Mouse (Mus musculus) inflammation-experienced regulatory T-cells, adult 6 months (primary cell): ENCODE data around the gene Mfsd13b. TPM values are rescaled to one million over a fixed set of nuclear protein-coding genes. Genes with fewer than 3 reads are reported as not detected.

ENCODE experiments used
- ATAC-seq: one replicate; pipeline ENCODE4 v1.8.0; 2017
- polyA plus RNA-seq, 3 experiments: library from polyadenylated mRNA; unstranded; fragments of 100-300 nt; shearing (Covaris generic); gene quantifications; one replicate each; pipeline ENCODE4 v1.2.1; 2017

Mfsd13b gene
- polyA plus RNA-seq, 3 experiments from 2014 or later, result not detected

DNA sequence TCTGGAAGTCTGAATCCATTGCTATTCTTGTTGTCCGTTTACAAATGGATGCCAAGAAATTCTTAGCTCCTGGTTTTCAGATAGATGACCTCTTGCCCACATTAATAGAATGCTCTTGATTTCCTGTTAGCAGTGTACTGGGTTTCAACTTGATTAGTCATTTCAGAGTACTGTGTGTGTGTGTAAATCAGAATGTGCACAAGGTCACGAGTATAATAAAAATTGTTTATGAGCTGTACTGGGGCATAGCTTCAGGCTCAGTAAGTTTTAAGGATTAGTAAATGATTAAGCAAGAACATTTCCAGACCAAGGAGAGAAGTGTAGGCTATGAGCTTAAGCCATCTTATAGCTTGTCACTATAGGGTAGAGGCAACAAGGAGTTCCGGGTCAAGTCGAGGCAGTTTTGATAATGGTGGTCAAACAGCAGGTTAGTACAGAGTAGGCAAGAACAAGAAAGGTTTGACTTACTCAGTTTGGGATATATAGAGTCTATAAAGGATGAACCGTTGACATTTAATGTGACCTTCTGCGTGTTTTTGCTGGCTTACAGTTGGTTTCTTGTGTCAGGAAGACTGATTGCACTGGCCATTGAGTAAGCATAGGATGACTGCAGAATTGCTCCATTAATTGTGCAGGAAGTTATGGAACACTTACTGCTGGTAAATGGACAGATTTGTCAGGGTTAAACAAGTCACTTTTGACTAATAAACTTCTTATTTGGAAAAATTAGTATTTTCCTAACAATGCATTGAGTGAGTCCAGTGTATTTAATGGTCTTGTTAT lies 63.6 kb downstream of the Mfsd13b start:
- no peak for ATAC-seq

DNA sequence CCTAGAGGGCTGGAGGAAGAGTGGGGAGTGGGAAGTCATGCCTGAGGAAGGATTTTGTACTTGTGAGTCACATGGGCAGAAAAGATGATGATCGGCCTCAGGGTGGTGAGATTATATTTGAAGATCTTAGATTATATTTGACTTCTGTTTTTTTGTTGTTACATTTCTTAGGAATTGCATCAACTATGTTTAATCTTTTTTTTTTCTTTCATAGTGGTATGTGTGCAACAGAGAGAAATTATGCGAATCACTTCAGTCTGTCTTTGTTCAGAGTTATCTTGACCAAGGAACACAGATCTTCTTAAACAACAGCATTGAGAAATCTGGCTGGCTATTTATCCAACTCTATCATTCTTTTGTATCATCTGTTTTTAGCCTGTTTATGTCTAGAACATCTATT lies 65.3 kb downstream of the Mfsd13b start:
- no peak for ATAC-seq

DNA sequence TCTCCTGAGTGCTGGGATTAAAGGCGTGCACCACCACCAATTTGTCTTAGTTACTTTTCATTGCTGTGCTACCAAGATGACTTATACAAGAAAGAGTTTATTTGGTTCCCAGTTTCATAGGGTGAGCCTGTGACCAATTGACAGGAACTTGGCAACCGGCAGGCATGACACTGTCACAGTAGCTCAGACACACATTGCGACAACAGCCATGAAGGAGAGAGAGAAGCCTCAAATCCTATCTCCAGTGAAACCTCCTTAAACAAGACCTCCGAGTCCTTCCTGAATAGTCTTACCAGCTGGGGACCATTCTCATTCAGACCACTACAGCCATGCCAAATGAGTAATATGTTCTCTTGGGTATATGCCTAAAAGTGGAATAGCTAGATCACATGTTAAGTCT lies 70.8 kb downstream of the Mfsd13b start:
- ATAC-seq, result no peak

DNA sequence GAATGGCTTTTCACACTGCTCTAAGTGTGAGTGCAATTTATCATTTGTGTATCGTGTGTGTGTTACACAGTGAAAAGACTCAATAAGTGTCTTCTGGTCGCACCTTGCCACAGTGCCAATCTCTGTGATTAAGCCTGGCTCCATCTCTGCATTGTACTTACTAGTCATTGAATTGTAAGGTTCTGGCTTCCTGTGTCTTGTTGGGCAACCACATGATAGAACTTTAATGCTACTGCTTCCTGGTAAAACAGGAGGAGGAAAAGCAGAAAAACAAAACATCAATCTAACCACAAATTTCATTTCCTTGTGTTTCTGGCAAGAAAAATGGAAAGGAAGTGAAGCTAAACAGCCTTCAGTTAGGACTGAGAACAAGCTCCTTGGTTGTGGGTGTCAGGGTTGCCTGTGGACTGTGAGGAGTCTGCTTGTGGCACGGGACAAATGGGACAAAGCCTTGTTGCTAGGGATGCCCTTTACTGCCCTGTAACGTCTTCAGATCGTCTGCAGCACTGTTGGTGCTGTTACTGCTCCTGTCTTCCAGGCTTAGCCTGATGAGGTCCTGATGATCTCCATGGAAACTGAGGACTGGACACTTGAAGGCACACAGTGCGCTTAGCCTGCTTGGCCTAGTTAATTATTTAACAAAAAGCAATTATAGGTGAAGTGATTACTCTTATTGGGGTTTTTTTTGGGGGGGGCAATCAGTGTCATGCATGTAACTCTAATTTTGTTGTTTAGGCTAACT lies 77.3 kb downstream of the Mfsd13b start:
- peak; percentile 85 for ATAC-seq

DNA sequence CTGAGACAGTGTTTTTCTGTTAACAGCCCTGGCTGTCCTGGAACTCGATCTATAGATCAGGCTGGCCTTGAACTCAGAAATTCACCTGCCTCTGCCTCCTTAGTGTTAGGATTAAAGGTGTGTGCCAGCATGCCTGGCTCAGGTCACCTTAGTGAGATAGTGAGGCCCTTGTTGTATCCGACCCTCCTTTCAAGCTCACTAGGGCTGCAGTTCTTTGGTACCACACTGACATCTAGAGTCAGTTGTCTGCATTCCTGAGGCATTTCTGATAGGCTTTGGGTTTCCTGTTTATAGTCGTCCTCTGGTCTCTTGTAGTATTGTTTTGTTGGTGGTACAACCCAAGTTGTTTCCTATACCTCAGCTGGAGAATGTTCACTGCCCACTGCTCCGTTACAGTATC lies 82.0 kb downstream of the Mfsd13b start:
- ATAC-seq, result peak; percentile 59

Other genes with a start within 250 kb of the Mfsd13b start
- not detected for gene Vwa3a, start 243.2 kb upstream of the Mfsd13b start, polyA plus RNA-seq
- gene Gm5737, start 170.1 kb upstream of the Mfsd13b start, polyA plus RNA-seq, result not detected
- 1 to 10 TPM in 2 of 3 experiments, under 1 TPM in 1; 0.73 to 2.7 (median 2.2) TPM for gene Eef2k, start 139.7 kb upstream of the Mfsd13b start, polyA plus RNA-seq
- 10 to 100 TPM in 1 of 3 experiments, 1 to 10 TPM in 2; 7.0 to 10.6 (median 8.7) TPM for gene Polr3e, start 64.8 kb upstream of the Mfsd13b start, polyA plus RNA-seq
- 1 to 10 TPM; 1.2 to 1.4 (median 1.3) TPM for gene Cdr2, start 197 bp upstream of the Mfsd13b start, polyA plus RNA-seq
- gene Mettl9, start 51.9 kb downstream of the Mfsd13b start, polyA plus RNA-seq, result 10 to 100 TPM in 1 of 3 experiments, 1 to 10 TPM in 2; 3.9 to 10.1 (median 7.1) TPM
- gene Igsf6, start 92.1 kb downstream of the Mfsd13b start, polyA plus RNA-seq, result 1 to 10 TPM in 1 of 3 experiments, under 1 TPM in 2; 0.26 to 2.6 (median 0.61) TPM
- gene Otoa, start 99.1 kb downstream of the Mfsd13b start, polyA plus RNA-seq, result not detected